Mouse (Mus musculus): ENCODE results near the gene Mgat5b.

GRCm38 (mm10) chr11:116973508-116973907 lies 54.8 kb downstream of the Mgat5b start:
- no peak for TF ChIP-seq CHD2 (IDR thresholded peaks at IDR 0.05; ENCODE audit: low read depth, low read length)
- TF ChIP-seq HCFC1 (IDR thresholded peaks at IDR 0.05; ENCODE audit: borderline replicate concordance, insufficient read depth, low read length) = no peak
- TF ChIP-seq ZNF384 (IDR thresholded peaks at IDR 0.05; ENCODE audit: low read depth, low read length) = no peak
- TF ChIP-seq ZC3H11A (IDR thresholded peaks at IDR 0.05; ENCODE audit: borderline replicate concordance, low read depth, low read length) = no peak
- no peak for TF ChIP-seq MAFK (IDR thresholded peaks at IDR 0.05; ENCODE audit: insufficient read depth, low read depth, low read length)

Measured in ES-E14 (cell line).